Mouse (Mus musculus): ENCODE measurements at regions not wholly inside any gene's neighbourhood (a gene's known extent, or its start where the extent isn't known, plus 50 kb on each side); places are given as distances from the start of the nearest gene placed in this dataset.

GRCm38 (mm10) chr5:46348448-46348847 is 491.0 kb upstream of the Lcorl start:
- TF ChIP-seq POLR2A (IDR thresholded peaks at IDR 0.05; ENCODE audit: extremely low read depth, insufficient read depth, low read length) (no peak), CTCF (IDR thresholded peaks at IDR 0.05; ENCODE audit: low read depth, low read length) (no peak)
